Mouse (Mus musculus) T-helper 2 cell (primary cell): Measurements from ENCODE around the gene Bptf.
"Not testable (repeated sequence)": the region's sequence is repeated elsewhere in the genome, so short reads cannot be mapped to it uniquely, and the experiment has no call there.

ENCODE experiments used
- in situ Hi-C: fragments of 300-600 bp; cut with MboI, MseI; formaldehyde crosslinking; loops from one replicate; pipeline ENCODE4 v1.15.1; 2025; ENCODE audit warnings: high pct_unique_total_duplicates

The Bptf gene

DNA sequence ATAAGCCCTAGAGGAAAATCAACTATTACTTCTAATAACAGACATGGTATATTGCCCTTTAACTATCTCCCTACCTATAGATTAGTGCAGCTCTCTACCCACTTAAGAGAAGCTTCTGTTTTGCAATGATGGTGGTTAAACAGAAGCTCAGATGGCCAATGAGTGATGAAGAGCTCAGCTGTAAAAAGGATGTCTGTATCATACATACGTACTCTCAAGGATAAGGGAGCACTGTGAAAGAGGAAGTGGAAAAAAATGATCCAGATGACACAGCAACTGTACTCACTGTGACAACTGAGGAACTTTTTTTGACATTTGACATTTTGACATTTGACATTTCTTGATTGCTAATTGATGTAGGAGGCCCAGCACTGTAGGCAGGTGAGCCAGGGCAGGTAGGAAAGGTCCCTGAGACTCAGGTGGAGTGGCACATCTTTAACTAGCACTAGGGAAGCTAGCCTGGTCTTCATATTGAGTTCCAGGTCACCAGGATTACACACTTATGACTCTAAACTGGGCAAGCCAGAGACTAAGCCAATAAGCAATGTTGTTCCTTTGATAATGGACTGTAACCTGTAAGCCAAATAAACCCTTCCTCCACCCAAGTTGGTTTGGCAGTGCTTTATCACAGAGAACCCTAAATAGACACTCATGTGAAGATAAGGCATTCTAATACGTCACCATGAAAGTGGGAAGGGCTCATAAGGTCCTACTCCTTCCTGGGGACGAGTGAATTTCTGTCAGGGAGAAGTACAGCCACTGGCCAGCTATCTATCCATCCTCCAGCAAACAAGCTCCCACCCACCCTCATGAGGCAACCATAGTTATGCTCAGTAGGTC lies 137.5 kb downstream of the Bptf start:
- in situ Hi-C loops = no loop called here

DNA sequence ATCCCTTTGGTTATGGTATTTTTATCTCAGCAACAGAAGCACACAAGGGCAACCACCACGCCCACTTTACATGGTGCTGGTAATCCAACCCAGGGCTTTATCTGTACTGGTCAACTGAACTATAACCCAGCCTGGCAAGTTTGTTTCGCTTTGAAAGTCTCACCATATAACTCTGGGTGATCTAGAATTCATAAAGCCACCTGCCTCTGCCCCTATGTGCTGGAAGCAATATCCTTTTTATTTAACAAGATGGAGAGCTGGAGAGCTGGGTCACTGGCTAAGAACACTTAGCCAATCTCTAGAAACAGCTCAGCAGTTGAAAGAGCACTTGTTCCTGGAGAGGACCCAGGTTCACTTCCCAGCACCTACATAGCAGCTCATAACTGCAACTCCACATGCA lies 144.5 kb downstream of the Bptf start:
- in situ Hi-C loops = no loop called here

DNA sequence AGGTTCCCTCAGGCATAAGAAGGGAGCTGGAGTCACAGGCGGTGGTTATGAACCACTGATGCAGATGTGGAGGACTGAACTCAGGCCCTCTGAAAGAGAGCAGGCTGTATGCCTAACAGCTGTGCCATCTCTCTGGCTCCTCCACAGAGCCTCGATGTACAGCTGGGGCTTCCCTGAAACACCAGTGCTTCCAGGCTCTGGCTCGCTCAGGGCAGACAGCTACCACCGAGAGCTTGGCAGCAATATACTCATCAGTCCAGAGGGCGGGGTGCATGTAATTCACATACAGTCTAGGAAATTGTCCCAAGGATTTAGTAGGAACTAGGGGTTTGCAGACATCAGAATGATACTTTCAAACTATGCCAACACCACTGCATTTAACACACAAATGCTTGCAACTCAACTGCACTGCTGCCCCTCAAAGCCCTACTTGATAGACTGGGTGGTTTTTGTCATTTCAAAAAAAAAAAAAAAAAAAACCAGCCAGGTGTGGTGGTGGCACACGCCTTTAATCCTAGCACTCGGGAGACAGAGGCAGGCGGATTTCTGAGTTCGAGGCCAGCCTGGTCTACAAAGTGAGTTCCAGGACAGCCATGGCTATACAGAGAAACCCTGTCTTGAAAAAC lies 145.8 kb downstream of the Bptf start:
- in situ Hi-C loops = not testable (repeated sequence)
